Mouse (Mus musculus) frontal cortex, postnatal 10 days (tissue): Measurements from ENCODE around the gene Tut7.
A peak's percentile ranks its signal among the peaks of the same experiment; 100 is the strongest.
"Not testable (repeated sequence)": the region's sequence is repeated elsewhere in the genome, so short reads cannot be mapped to it uniquely, and the experiment has no call there.

Experiments used
- DNase-seq, 2 experiments: peaks; one replicate each; pipeline ENCODE4 v3.0.0; 2022; ENCODE audit warnings: low spot score in 2 of 2, mixed read lengths in 1 of 2

Tut7 gene

GRCm38 (mm10) chr13:59766786-59767515 is 56.0 kb downstream of the Tut7 start:
- DNase-seq: no peak

GRCm38 (mm10) chr13:59762791-59763190 is 60.2 kb downstream of the Tut7 start:
- DNase-seq: no peak

DNA sequence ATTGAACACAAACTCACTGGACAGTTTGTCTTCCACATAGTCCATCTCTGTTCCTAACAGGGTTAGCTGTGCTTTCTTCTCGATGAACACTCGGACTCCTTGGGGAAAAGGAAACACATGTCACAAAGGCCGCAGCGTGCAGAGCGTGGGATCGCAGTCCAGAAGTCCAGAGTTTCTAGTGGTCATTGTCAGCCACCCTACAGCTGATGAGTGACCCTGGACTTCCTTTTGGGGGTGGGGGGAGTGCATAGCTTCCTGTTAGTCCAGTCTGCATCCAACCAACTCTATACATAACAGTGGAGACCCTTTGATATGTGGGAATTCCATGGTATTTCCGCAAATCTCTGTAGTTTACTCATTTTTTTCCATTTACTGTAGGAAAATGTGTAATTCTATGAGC is 66.0 kb downstream of the Tut7 start:
- DNase-seq: no peak

DNA sequence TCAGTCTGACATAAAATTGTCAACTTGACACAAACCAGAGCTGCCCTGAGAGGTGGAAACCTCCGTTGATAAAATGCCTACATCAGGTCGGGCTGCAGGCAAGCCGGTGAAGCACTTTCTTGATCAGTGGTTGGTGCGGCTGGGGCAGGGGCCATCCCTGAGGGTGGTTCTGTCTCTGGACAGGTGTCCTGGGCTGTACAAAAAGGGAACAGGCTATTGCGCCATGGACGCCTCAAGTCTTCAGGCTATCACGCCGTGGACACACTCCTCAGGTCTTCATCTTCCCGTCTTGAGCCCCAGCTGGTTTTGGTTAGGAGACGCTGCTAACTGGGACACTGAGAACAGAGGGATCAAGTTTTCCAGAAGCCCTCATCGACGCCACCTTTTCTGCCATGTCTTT is 72.6 kb downstream of the Tut7 start:
- DNase-seq: no peak

DNA sequence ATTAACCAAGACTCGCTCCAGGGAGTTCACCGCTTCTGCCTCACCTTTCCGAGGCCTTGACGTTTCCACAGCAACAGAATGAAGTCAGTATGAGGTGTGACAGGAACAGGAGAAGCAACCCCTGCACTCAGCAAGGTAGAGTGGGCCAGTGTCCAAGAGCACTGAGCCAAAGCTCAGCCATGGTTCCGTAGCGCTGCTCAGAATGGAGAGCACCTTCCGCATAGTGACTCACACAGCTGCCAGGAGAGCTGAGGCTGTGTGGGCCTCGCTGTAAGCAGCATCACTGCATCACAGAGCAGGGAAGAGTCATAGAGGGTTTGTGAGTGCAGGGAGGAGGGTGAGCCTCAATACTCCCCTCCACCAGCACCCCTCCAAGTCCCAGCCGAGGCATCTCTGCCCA is 76.2 kb downstream of the Tut7 start, which contains the start of gene 1700014D04Rik:
1700014D04Rik (minus strand) TSS at position 42 of the 400 bp plus-strand sequence.
- no peak for DNase-seq

DNA sequence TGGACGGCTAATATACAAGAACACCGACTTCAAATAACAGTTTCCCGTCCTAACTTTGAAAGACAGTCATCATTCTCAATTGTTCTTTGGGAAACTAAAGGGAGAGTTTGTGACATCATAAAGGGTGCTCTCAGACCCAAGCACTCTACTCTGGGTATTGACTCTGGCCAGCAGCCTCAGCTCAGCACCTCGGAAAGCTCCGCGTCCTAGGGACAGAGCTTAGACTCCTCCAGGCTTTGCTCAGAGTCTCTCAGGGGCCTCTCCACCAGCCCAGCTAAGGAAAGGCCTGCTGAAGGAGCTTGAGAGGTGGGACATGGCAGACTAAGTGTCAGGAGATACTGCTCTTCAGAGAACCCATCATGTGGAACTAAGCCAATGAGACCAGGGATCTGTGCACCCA is 76.8 kb downstream of the Tut7 start:
- DNase-seq: no peak

- no peak for DNase-seq
Measured at GRCm38 (mm10) chr13:59745462-59745861, 77.5 kb downstream of the Tut7 start.

DNA sequence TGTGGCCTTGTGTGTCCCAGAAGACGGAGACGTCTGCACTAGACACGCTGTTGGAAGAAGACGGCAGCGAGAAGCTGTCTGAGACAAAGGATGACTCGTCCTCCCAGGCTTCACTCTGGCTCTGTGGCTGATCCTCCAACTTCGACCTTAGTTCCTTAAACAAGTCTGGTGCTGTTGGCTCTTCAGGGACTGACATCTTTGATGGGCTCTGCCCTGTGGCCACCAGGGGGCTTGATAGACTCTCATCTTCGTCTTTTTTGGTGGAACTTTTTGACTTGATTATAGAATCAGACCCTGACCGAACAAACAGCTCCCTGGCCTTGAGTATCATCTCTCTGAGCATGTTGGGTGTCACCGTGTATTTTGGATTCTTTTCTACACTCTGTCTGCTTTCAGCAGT is 81.2 kb downstream of the Tut7 start:
- DNase-seq: no peak

- DNase-seq: no peak
Measured at GRCm38 (mm10) chr13:59741096-59741495, 81.9 kb downstream of the Tut7 start.

GRCm38 (mm10) chr13:59739397-59739796 is 83.5 kb downstream of the Tut7 start:
- DNase-seq: no peak

- DNase-seq: no peak
Measured at GRCm38 (mm10) chr13:59738455-59738854, 84.5 kb downstream of the Tut7 start.

DNA sequence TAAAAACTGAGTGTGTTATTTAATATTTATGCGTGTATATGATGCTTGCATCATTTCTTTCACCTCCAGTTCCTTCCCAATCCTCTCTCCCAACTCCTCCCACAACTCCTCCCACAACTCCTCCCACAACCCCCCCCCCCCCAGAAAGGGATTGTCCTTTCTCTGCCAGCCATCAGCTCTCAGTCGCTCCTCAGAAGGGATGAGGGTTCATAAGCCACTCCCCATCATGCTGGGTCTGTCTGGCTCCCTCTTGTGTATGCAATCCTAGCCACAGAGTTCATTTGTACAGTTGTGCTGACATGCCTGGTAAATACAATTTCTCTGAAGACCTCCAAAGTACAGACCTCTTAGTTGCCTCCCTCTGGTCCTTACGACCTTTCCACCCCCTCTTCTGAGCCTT is 87.8 kb downstream of the Tut7 start:
- no peak for DNase-seq

DNA sequence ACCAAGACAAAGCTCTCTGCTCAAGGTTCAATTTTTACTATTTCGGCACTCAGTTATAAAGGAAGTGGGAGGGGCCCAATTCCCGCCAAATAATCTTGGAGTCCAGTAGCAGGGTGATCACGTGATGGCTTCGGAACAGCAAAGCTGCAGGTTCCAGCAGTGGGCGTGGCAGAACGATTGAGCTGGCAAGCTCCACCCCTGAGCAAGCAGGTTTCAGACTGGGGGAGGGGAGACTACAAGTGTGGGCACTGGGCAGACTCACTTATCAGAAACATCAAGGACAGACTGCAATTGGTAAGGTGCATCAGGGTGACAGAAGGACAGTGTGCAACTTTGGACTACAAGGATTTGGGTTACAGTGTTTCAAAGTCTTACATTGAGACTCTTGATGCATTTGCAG is 88.6 kb downstream of the Tut7 start:
- DNase-seq: not testable (repeated sequence)

GRCm38 (mm10) chr13:59733936-59734335 is 89.0 kb downstream of the Tut7 start:
- DNase-seq: no peak

DNA sequence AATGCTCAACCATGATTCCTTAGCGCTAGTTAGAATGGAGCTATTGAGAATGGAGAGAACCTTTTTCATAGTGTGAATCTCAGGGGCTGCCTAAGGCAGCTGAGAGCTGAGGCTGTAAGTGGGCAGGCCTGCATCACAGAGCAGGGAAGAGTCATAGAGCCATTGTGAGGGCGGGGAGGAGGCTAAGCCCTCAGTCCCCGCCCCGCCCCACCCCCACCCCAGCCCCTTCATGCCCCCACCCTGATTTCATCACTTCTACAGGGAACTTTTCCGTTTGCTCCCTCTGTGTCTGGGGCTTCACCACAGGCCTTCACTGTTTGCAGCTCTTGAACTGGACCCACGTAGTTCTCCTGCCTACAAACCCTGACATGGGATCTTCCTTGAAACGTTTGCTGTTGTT is 91.3 kb downstream of the Tut7 start, which contains the start of gene Spata31d1d:
Spata31d1d (minus strand) TSS at position 101 of the 400 bp plus-strand sequence.
- DNase-seq: no peak

- peak; percentile 68 to 83 for DNase-seq
Measured at GRCm38 (mm10) chr13:59728378-59729093, 94.4 kb downstream of the Tut7 start.

DNA sequence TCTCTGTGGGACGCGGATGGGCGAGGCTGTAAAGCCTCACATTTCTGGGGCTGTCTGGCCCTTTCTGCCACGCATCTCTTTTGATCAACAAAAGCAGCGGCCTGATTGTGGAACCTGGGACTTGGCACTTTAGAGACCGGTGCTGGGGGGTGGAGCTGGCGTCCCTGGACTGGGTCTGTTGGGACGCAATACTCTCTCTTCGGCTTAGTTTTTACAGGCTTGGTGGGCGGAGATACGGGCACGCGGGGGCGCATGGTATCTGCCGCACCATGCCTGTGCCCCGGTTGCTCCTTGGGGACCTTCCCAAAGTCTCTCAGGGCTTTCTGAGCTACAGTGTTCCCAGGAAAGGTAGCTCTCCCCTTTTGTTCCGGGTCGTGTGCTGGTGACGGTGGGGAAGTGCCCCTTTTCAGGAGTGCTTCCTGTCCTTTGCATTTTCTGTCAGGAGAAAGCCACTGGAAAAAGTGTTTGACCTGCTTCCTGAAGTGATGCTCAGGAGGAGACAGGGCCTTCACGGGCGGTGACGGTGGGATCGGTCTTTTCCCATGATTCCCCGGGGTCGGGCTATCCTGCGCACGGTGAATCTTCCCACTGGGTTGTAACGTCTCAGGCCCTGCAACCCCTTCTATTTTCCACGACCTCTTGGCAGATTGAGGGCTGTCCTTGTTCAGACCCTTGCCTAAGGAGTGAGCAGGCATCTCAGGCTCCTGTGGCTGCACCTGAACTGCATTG is 96.6 kb downstream of the Tut7 start:
- DNase-seq: no peak

GRCm38 (mm10) chr13:59722089-59722488 is 100.9 kb downstream of the Tut7 start:
- not testable (repeated sequence) for DNase-seq
